Mouse (Mus musculus): Measurements from ENCODE around the gene Kitl. TPM values are rescaled to one million over a fixed set of nuclear protein-coding genes. Genes with fewer than 3 reads are reported as not detected.

Kitl gene
- total RNA-seq, 2 experiments from 2014 or later = 28.0 to 32.4 TPM

DNA sequence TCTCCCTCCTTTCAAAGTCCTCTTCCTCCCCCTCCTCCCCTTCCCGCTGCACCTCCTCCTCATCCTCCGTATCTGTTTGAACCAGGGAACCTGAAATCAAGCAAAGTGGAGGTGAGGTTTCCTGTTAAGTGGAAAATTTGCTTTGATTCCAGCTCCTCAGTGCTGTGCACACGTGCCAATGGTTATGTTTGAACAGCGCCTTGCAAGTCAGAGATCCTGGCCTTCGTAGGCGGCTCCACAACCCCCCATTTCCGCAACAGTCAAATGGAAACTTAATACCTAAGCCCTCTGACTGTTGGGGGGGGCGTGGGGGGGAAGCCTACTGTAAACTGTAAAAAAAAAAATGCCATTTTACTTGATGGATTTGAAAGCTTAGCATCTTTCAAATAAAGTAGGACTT is 10.2 kb downstream of the Kitl start:
- DNase-seq (ENCODE audit: extremely low spot score in 1 of 2, low spot score in 1 of 2) = no peak

DNA sequence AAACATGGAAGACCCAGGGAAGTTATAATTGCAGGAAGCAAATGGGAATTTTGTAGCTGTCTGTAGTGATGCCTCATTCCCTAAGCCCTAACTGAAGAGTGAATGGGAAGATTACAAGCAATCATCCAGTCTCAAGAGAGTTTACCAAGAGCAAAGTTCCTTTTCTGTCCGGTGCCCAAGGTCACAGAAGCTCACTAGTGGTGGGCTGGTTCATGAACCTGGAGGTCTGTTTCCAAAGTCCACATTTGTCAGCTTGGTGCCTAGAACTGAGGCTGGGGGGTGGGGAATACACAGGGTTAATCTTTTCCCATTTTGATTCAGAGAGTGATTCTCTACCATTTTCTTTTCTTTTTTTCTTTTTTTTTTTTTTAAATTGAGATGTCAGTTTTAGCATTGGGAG is 11.3 kb downstream of the Kitl start:
- no peak for DNase-seq (ENCODE audit: extremely low spot score in 1 of 2, low spot score in 1 of 2)

DNA sequence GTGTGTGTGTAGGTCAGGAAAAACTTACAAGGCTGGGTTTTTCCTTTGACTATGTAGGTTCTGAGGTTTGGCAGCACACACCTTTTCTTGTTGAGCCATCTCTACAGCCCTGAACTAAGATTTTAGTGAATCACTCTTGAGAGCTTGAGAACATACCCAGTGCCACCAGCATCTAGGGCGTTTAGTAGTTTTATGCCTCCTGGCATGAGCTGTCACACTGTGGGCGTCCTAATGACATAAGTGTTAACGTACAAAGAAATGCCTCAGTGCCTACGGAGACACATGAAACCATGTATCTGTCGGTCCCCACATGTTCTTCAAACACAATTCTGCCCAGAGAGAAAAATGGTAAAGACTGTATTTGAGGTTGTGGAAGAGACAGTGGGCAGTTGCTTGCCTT is 15.0 kb downstream of the Kitl start:
- DNase-seq (ENCODE audit: extremely low spot score in 1 of 2, low spot score in 1 of 2) = no peak

DNA sequence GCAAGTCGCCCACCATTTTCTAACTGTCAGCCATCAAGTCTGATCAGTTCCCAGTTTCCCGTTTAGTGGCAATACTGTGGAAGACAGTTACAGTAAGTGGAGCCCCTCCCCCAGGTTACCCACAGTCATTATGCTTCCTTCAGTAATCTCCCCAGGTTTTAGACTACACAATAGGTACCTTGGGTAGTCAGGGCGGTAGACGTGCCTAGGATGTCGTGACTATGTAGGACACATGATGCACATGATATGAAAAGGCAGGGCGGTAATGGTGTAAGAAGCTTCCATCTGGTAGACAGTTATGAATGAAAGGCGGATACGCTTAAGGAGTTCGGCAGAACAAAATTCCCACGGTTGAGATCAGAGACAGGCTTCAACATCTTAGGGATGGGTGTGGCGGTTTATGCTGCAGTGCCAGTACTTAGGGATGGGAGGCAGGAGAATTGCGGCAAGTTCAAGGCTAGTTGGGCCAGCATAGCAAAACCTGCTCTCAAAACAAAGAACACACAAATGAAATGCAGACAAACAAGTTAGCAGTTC is 15.6 kb downstream of the Kitl start:
- no peak for DNase-seq (ENCODE audit: extremely low spot score in 1 of 2, low spot score in 1 of 2)

DNA sequence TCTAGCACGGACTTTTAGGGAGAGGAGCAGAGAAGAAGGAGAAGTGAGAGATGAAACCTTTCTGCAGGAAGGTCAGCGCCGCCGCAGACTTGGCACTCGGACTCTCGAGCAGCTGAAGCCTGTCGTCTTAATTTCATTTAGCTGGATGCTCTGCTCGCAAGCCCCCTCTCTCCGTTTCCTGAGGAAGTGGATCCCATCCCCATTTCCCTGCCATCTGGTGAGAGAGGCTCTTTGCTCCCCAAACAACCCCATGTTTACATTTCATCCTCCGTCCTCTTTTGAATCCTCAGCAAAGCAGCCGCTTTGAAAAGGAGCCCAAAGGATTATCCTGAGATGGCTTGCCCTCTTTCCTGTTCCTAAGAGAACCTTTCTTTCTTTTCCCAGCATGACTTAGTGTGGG is 16.2 kb downstream of the Kitl start:
- DNase-seq (ENCODE audit: extremely low spot score in 1 of 2, low spot score in 1 of 2) = no peak

DNA sequence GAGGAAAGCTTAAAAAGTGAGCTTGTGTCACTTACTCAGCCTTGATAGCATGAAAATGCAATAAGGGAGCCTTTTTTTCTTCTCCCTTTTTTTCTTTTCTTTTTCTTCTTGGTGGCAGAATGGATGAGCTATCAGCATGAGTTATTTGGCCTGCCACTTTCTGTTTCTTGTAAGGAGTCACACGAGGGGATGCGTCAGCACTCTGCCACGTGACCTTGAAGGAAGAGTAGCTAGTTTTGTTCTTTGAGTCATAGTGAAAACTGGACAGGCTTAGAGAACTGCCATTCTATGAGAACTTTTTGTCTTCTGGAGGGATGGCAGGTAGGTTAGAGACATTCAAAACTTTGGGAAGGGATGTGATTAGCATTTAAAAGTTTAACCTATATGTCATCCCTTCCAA is 17.1 kb downstream of the Kitl start:
- DNase-seq (ENCODE audit: extremely low spot score in 1 of 2, low spot score in 1 of 2) = no peak

DNA sequence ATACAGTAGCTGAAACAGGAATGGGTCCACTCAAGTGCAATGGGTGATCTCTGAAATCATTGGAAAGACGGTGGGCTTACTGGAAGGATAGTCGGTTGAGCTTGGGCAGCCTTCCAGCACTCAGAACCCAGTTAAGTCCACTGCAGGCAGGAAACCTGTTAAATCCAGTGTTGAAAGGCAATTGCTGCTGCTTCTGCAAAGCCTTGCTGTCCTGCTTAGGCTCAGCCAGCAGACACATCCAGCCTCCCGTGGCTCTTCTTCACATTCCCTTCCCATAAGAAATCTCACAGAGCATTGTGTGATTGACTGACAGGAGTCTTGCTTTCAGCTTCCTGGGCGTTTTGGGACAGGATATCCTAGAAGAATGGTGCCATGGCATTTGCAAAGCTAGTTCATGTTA is 20.6 kb downstream of the Kitl start:
- no peak for DNase-seq (ENCODE audit: extremely low spot score in 1 of 2, low spot score in 1 of 2)

DNA sequence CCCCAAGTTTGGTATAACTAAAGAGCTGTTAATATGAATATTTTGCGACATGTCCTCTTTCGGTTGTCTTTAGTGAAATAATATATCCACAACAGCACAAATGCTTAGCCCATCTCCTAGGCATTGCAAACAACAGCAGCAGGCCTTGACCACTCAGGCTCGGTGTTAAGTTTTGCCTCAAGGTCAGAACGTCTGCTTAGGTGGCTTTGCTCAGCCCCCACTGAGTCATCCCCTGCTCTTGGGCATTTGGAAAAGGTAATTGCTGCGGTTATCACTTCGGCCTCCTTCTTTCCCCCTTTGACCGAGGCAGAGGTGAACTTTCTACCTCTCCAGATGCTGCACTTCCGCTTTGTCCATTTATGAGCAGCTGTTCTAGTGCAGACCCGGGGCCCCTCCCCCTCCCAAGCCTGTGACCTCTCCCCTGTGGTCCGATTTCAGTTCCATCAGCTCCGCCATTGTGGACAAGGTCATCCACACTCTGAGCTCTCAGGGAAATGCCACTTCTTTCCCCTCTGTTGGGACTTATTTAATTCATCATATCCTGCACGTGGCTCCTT is 23.0 kb downstream of the Kitl start:
- DNase-seq (ENCODE audit: extremely low spot score in 1 of 2, low spot score in 1 of 2) = no peak

DNA sequence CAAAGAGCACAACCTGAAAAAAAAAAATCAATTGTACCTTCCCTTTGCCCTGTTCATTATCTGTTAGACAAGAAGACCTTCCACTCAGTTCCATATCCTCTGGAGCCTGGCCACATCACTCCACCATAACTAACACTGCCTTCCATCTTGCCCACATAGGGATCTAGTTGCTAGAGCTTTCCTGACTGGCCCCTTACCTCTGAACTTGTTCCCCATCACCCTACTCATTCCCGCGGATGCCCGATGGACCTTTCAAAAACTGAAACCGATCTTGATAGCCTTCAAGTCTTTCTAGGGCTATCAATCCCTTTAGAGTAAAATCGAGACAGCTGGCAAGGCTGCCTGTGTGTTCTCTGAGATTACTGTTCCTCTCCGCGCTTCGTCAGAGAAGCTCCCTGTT is 23.6 kb downstream of the Kitl start:
- no peak for DNase-seq (ENCODE audit: extremely low spot score in 1 of 2, low spot score in 1 of 2)

DNA sequence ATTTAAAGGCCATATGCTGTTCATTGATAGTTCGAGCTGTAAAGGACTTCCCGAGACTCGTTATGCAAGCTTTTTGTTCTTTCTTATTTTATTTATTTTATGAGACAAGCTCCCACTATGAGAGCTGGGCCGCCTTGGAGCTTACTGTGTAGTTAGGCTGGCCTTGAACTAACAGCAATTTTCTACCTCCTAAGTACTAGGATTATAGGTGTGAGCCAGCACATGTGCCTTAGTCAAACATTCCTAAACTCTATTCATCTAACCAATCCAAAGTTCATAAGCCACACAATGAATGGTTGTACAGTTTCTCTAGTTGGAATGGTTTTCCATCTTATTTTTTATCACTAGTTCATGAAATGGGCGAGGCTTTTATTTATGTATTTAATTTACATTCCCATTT is 28.3 kb downstream of the Kitl start:
- DNase-seq (ENCODE audit: extremely low spot score in 1 of 2, low spot score in 1 of 2) = no peak

DNA sequence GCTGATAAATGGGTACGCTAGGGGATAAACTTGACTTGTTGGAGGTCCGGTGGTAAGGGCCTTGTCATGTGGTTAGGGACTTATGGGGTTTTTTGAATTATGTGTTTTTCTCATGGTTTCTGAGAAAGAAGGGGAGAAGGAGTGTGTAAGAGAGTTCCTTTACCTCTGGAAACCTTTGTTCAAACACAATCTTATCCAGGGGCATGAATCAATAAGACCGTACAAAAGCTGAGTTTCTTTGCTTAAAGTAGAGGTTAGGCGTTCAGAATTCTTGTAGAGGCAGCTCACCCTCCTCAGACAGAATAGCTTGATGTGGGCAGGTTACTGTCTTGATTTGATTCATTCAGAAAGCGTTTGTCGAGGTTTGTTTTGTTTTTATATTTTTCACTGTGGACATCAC is 28.7 kb downstream of the Kitl start:
- no peak for DNase-seq (ENCODE audit: extremely low spot score in 1 of 2, low spot score in 1 of 2)

DNA sequence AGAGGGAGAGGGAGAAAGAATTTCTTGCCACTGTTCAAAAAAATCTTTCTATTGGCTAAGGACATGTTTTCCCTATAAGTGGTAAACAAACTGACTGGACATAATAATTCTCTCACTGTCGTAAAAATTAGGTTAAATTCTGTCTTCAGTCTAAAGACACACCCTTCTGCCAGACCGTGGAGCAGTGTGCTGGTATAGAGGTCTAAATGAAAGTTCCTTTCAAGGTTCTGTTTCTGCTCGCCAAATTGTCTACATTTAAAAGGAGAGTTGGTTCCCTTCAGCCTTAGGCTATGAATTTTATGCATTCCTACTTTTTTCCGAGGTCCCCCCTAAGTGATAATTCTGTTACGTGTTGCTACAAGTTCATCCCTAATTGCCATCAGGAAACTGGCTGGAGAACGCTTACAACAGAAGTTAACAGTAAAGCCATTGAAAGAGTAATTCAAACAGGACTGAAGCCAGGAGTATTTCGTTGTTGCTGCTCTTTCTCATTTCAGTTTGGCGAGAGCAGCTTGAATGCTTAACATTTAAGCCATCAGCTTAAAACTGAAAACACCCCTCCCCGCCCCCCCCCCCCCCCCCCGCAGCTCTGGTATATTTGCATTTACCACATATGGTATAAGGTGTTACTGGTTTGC is 35.8 kb downstream of the Kitl start:
- no peak for DNase-seq (ENCODE audit: extremely low spot score in 1 of 2, low spot score in 1 of 2)

DNA sequence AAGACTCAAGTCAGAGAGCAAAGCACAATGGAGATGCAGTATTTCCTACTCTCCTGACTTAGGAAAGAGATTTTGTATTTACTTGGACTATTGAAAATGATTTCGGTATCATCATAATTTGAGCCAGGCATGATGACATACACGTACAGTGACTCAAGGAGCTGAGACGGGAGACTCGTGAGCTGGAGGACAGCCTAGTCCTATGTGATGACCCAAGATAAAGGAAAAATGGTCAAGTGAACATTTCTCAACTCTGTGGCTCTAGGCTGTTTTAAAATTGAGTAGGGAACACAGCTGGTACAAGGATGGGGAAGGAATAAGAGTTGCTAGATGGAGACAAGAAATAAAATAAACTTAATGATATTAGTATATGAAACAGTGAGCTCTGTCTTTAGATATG is 37.0 kb downstream of the Kitl start:
- no peak for DNase-seq (ENCODE audit: extremely low spot score in 1 of 2, low spot score in 1 of 2)

DNA sequence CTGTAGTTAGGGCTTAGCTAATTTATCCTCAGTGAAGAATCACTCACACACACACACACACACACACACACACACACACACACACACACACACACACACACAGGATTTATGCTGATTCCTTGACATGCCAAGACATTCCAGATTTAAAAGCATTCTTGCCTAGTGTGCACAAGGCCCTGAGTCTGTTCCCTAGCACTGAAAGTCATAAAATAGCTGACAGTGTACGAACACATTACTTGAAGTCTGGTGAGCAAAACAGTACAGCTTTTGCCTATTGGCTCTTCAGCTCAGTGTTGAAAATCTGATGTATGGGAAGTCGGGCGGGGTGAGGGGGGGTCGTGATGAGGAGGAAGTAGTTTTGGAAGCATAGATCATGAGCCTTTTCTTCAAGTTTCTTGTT is 37.5 kb downstream of the Kitl start:
- no peak for DNase-seq (ENCODE audit: extremely low spot score in 1 of 2, low spot score in 1 of 2)

DNA sequence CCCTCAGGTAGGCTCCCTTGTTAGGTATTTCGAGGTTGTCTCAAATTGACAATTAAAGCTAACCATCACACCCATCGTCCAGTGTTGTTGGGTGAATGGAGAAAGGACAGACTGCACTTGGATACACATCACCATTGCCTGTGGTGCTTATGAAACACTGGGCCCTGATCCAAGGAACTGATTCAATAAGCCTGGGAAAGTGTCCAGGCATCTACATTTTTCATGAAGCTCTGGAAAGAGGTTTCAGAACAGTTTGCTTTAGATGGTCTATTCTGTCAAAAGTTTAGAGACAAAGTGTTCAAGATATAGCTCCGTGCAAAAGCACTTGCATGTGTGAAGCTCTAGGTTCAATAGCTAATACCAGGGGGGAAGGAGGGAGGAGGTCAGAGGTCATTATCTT is 38.6 kb downstream of the Kitl start:
- DNase-seq (ENCODE audit: extremely low spot score in 1 of 2, low spot score in 1 of 2) = peak in 1 of 2 experiments; percentile 35

DNA sequence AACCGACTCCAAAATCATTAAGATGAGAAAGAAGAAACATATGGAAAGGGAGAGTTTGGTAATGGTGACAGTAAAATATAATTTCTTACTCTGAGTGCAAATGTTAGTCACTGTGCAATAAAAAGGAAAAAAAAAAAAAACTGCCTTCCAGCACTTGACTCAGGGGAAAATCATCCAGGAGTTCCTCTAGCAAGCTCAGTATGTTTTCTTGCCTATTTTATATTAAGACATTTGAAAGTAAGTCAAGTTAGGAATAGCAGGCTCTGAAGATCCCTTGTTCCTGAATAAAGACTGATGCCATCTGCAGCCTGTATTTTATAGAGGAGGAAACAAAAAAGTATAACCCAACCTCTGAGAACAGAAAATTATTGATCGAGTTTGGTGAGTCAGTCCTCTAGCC is 39.7 kb downstream of the Kitl start:
- DNase-seq (ENCODE audit: extremely low spot score in 1 of 2, low spot score in 1 of 2) = no peak

DNA sequence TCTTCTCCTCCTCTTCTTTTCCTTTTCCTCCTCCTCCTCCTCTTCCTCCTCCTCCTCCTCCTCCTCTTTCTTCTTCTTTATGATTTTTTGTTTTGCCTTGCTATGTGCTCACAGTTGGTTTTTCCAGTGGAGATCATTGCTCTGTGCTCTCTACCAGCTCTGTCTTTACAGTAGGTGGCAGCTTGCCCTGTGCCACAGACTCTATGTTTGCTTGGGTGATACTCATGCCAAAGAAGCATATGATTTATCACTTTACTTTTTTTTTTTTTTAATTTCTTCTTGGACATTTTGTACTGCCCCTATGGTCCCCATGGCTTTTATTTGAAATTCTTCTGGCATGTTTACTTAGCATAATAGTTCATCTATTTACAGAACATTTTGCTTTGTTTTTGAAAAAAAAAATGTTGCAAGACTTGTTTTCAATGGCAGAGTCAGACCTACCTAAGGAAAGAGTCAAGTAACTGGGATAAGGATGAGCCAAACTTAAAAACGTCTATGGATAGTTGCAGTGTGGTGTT is 41.7 kb downstream of the Kitl start:
- DNase-seq (ENCODE audit: extremely low spot score in 1 of 2, low spot score in 1 of 2) = no peak

DNA sequence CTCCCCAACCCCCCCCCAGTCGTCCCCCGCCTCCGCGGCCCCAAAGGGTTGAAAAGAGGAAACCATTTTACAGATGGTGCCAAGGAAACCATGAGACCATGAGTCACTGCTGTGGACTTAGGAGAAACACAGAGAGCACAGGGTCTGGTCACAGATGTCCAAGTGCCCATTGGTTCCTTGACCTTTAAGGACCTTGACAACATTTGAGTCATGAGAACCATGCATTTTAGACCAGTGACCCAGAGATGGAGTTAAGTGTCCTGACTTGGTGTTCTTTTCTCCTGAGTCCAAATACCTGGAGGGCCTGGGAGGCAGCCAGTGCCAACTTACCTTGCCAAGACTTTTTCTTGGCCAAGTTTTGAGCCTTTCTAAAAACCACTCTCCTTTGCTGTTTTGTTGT is 43.9 kb downstream of the Kitl start:
- no peak for DNase-seq (ENCODE audit: extremely low spot score in 1 of 2, low spot score in 1 of 2)

DNA sequence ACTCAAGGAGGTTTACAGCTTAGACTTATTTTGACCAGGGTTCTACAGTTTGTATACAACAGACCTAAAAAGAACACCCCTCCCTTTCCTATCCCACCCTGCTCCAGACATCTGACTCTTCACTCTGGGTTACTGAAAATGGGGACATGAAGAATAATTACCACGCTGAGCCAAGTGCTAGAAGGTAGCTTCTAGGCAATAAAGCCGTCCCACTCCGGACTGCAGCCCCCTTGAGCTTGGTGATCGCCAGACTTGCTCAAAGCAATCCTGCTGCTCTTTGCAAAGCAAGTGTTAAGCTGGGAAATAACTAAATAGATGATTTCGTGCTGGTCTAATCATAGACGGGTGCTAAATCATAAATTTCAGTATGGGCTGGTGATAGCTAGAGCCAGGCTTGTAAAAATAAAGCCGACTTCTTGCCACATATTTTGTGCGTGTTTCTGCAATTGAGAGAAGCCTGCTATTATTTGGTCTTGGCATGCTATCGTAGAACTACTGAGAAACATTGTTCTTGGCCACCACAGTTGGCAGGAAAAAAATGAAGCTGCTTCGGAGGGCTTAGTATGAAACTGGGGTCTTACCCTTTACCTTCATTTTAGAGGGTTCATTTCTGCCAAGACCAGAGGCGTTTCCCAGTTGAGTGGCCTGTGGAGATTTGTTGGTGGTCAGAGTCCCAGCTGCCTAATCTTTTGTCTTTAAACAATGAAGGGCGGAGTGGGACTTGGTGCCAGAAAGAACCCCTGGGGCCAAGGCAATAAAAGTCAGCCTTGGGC is 50.3 kb downstream of the Kitl start:
- no peak for DNase-seq (ENCODE audit: extremely low spot score in 1 of 2, low spot score in 1 of 2)

DNA sequence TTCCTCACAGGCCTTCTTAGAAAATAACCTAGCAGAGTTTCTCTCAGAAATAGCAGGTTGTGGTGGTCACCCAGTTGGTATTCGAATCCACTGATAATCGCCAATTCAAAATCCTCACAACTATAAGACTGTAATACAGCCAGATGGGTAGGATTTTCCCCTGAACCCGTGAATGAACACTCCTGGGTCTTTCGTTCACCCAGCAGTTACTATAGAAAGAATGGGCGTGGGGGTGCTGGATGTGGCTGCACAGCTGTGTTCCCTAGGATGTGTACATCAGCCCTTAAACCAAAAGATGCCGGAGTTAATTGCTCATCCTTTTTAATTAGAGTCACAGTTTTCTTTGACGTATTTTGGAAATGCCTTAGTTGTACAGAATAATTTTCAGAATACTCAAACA is 50.9 kb downstream of the Kitl start:
- no peak for DNase-seq (ENCODE audit: extremely low spot score in 1 of 2, low spot score in 1 of 2)

DNA sequence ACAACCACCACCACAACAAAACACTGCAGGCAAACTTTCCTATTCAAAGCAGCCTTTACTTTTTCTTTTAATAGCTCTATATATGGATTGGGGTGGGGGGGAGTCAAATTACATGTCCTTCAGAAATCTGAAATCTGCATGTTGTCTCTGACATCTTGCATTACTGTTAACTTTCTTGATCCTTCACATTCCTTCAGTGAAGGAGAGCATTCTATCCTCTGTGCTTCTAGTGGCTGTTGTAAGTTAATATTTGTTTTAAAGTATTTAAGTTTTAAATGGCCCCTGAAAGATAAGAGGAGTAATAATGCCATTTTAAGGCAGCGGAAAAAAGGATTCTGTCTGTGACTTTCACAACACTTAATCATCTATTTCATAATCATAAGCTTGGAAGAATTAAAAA is 57.2 kb downstream of the Kitl start:
- DNase-seq (ENCODE audit: extremely low spot score in 1 of 2, low spot score in 1 of 2) = no peak

DNA sequence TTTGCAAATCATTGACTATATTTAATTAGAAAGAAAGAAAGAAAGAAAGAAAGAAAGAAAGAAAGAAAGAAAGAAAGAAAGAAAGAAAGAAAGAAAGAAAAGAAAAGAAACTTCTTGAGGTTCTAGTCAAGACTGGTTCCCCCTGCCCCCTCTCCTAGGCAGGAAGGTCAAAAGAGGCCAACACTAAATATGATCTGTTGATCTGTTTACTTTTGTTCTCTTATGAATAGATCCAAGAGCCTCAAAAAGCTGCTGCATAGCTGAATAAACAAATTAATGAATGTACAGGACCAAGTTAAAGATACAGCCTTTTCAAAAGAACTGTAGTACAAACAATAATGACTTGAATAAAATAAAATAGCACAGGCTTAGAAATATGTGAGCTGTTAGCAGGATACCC is 57.7 kb downstream of the Kitl start:
- DNase-seq (ENCODE audit: extremely low spot score in 1 of 2, low spot score in 1 of 2) = no peak

Measured in layer of hippocampus, postnatal 25 days (tissue).